Mouse (Mus musculus) stomach, embryonic 16.5 days (tissue): ENCODE results near the gene Rnf144a. TPM values are rescaled to one million over a fixed set of nuclear protein-coding genes. Genes with fewer than 3 reads are reported as not detected.

Experiments used
- ATAC-seq: fragments of 200-750 bp; cut with Nextera tagmentation; 2 replicates; pipeline ENCODE4 v1.8.0; 2017; ENCODE audit warnings: moderate number of reproducible peaks, moderate TSS enrichment; ENCODE audit not compliant: insufficient read depth, low FRiP score
- H3K27ac ChIP-seq: fragments of 300-500 bp; sonication (generic); 2 replicates; pipeline ENCODE4 v1.5.1; 2014; ENCODE audit warnings: low read length
- H3K27me3 ChIP-seq: fragments of 300-500 bp; sonication (generic); 2 replicates; pipeline ENCODE4 v1.6.1; 2014; ENCODE audit warnings: low read length, control low read depth, mixed read lengths; ENCODE audit not compliant: control insufficient read depth, insufficient read depth
- H3K36me3 ChIP-seq: fragments of 300-500 bp; sonication (generic); 2 replicates; pipeline ENCODE4 v1.6.1; 2014; ENCODE audit warnings: low read length; ENCODE audit not compliant: control insufficient read depth, insufficient read depth
- H3K4me1 ChIP-seq: fragments of 300-500 bp; sonication (generic); 2 replicates; pipeline ENCODE4 v1.6.1; 2014; ENCODE audit warnings: low read length, control low read depth, mixed read lengths; ENCODE audit not compliant: control insufficient read depth, insufficient read depth
- H3K4me2 ChIP-seq: fragments of 300-500 bp; sonication (generic); 2 replicates; pipeline ENCODE4 v1.6.1; 2014; ENCODE audit warnings: low read depth, low read length, mixed read lengths
- H3K4me3 ChIP-seq: fragments of 300-500 bp; sonication (generic); replicated peaks from 2 replicates; pipeline ENCODE4 v1.5.1; 2014; ENCODE audit warnings: mild to moderate bottlenecking, low read length
- H3K9ac ChIP-seq: fragments of 300-500 bp; sonication (generic); 2 replicates; pipeline ENCODE4 v1.6.1; 2014; ENCODE audit warnings: low read length
- H3K9me3 ChIP-seq: fragments of 300-500 bp; sonication (generic); replicated peaks from 2 replicates; pipeline ENCODE4 v1.6.1; 2016; ENCODE audit warnings: low read length, control low read depth; ENCODE audit not compliant: control insufficient read depth
- WGBS: fragments of 180-500 bp; shearing (Covaris S2); extraction: QIAGEN DNeasy Blood & Tissue Kit; methylation state at CpG from one replicate; pipeline ENCODE4 v1.1.7; 2014; 5-methylcytosine and 5-hydroxymethylcytosine counted together
- polyA plus RNA-seq: library from polyadenylated mRNA; unstranded; fragments of >200 nt; fragmentation: Nextera tagmentation; extraction: Ambion mirVana; gene quantifications from 2 replicates; pipeline ENCODE4 v1.2.1, GENCODE M21; 2015

The Rnf144a gene
- polyA plus RNA-seq, 1 experiment from 2014 or later, result 18.3 TPM

- H3K36me3 ChIP-seq, result no peaks in the 10 kb centered on the region; the same call in 1 of the 2 replicates
- no peaks in the 10 kb centered on the region for H3K9me3 ChIP-seq
- 58% methylated on average over 2 of the region's 2 CpGs for WGBS
- no peak for ATAC-seq
- no peak overlapping the region for H3K4me2 ChIP-seq
- H3K4me3 ChIP-seq, result no peak overlapping the region
- no peak overlapping the region for H3K9ac ChIP-seq
- H3K27ac ChIP-seq, result no peak overlapping the region
- no peaks in the 10 kb centered on the region for H3K27me3 ChIP-seq
- H3K4me1 ChIP-seq, result no peaks in the 10 kb centered on the region
Measured at GRCm38 (mm10) chr12:26386189-26386588, 28.9 kb downstream of the Rnf144a start.

GRCm38 (mm10) chr12:26385735-26386134, 29.3 kb downstream of the Rnf144a start:
- H3K27ac ChIP-seq, result peak overlapping the region; percentile 26
- H3K36me3 ChIP-seq, result no peaks in the 10 kb centered on the region; the same call in 1 of the 2 replicates
- H3K27me3 ChIP-seq, result no peaks in the 10 kb centered on the region
- no peak overlapping the region for H3K9ac ChIP-seq
- H3K4me2 ChIP-seq, result no peak overlapping the region
- no peak overlapping the region for H3K4me3 ChIP-seq
- 58% methylated on average over 6 of the region's 6 CpGs for WGBS
- no peaks in the 10 kb centered on the region for H3K9me3 ChIP-seq
- no peak for ATAC-seq
- H3K4me1 ChIP-seq, result no peaks in the 10 kb centered on the region

- 61% methylated on average over 8 of the region's 8 CpGs for WGBS
- H3K27ac ChIP-seq, result no peak overlapping the region
- H3K4me3 ChIP-seq, result no peak overlapping the region
- no peaks in the 10 kb centered on the region for H3K9me3 ChIP-seq
- ATAC-seq, result no peak
- H3K4me2 ChIP-seq, result no peak overlapping the region
- no peaks in the 10 kb centered on the region for H3K4me1 ChIP-seq
- no peaks in the 10 kb centered on the region for H3K36me3 ChIP-seq
- no peak overlapping the region for H3K9ac ChIP-seq
- no peaks in the 10 kb centered on the region for H3K27me3 ChIP-seq
Measured at GRCm38 (mm10) chr12:26381730-26382129, 33.3 kb downstream of the Rnf144a start.

- H3K4me2 ChIP-seq, result no peak overlapping the region
- no peak overlapping the region for H3K9ac ChIP-seq
- 83% methylated on average over 7 of the region's 7 CpGs for WGBS
- no peaks in the 10 kb centered on the region for H3K9me3 ChIP-seq
- no peaks in the 10 kb centered on the region for H3K4me1 ChIP-seq
- no peaks in the 10 kb centered on the region for H3K27me3 ChIP-seq
- H3K27ac ChIP-seq, result no peak overlapping the region
- no peaks in the 10 kb centered on the region for H3K36me3 ChIP-seq
- ATAC-seq, result no peak
- H3K4me3 ChIP-seq, result no peak overlapping the region
Measured at GRCm38 (mm10) chr12:26379797-26380196, 35.3 kb downstream of the Rnf144a start.

- Histone ChIP-seq H3K4me3 (no peak overlapping the region), H3K27ac (peak overlapping the region; percentile 43; the same call in 1 of the 2 replicates), H3K4me1 (no peaks in the 10 kb centered on the region), H3K27me3 (no peaks in the 10 kb centered on the region), H3K36me3 (no peaks in the 10 kb centered on the region), H3K4me2 (no peak overlapping the region), H3K9me3 (no peaks in the 10 kb centered on the region), H3K9ac (no peak overlapping the region)
- 69% methylated on average over 7 of the region's 7 CpGs for WGBS
- no peak for ATAC-seq
Measured at GRCm38 (mm10) chr12:26377691-26378090, 37.4 kb downstream of the Rnf144a start.

GRCm38 (mm10) chr12:26376541-26377323, 38.3 kb downstream of the Rnf144a start:
- WGBS, result 66% methylated on average over 8 of the region's 8 CpGs
- Histone ChIP-seq H3K27me3 (no peaks in the 10 kb centered on the region), H3K4me2 (no peak overlapping the region), H3K4me3 (no peak overlapping the region), H3K27ac (peak overlapping the region; percentile 43; the same call in 1 of the 2 replicates), H3K9me3 (no peaks in the 10 kb centered on the region), H3K4me1 (no peaks in the 10 kb centered on the region), H3K9ac (no peak overlapping the region), H3K36me3 (no peaks in the 10 kb centered on the region)
- no peak for ATAC-seq

- 82% methylated on average over 7 of the region's 7 CpGs for WGBS
- Histone ChIP-seq H3K27ac (no peak overlapping the region), H3K9me3 (no peaks in the 10 kb centered on the region), H3K27me3 (no peaks in the 10 kb centered on the region), H3K4me2 (no peak overlapping the region), H3K4me3 (no peak overlapping the region), H3K4me1 (no peaks in the 10 kb centered on the region), H3K9ac (no peak overlapping the region), H3K36me3 (no peaks in the 10 kb centered on the region)
- ATAC-seq, result no peak
Measured at GRCm38 (mm10) chr12:26373721-26374120, 41.3 kb downstream of the Rnf144a start.

GRCm38 (mm10) chr12:26370004-26370403, 45.0 kb downstream of the Rnf144a start:
- no peak overlapping the region for H3K9ac ChIP-seq
- H3K4me3 ChIP-seq, result no peak overlapping the region
- H3K9me3 ChIP-seq, result no peaks in the 10 kb centered on the region
- H3K27me3 ChIP-seq, result no peaks in the 10 kb centered on the region
- no peaks in the 10 kb centered on the region for H3K4me1 ChIP-seq
- 87% methylated on average over 8 of the region's 8 CpGs for WGBS
- no peak overlapping the region for H3K27ac ChIP-seq
- no peak for ATAC-seq
- H3K4me2 ChIP-seq, result no peak overlapping the region
- H3K36me3 ChIP-seq, result no peaks in the 10 kb centered on the region

- H3K27ac ChIP-seq, result no peak overlapping the region
- H3K4me1 ChIP-seq, result no peaks in the 10 kb centered on the region
- WGBS, result 76% methylated on average over 2 of the region's 2 CpGs
- H3K36me3 ChIP-seq, result no peaks in the 10 kb centered on the region
- H3K9me3 ChIP-seq, result no peaks in the 10 kb centered on the region
- no peaks in the 10 kb centered on the region for H3K27me3 ChIP-seq
- H3K4me2 ChIP-seq, result no peak overlapping the region
- no peak overlapping the region for H3K9ac ChIP-seq
- H3K4me3 ChIP-seq, result no peak overlapping the region
- no peak for ATAC-seq
Measured at GRCm38 (mm10) chr12:26367361-26367760, 47.7 kb downstream of the Rnf144a start.
